Mouse (Mus musculus) lung, embryonic 16.5 days (tissue): ENCODE measurements around the gene Hoxa7. TPM values are rescaled to one million over a fixed set of nuclear protein-coding genes. Genes with fewer than 3 reads are reported as not detected.

Source experiments
- ATAC-seq: fragments of 200-750 bp; cut with Nextera tagmentation; 2 replicates; pipeline ENCODE4 v1.8.0; 2017; ENCODE audit warnings: low read depth, mild to moderate bottlenecking, moderate library complexity
- H3K27ac ChIP-seq: fragments of 300-500 bp; sonication (generic); 2 replicates; pipeline ENCODE4 v1.5.1; 2014; ENCODE audit warnings: mild to moderate bottlenecking, control low read depth, low read length
- H3K27me3 ChIP-seq: fragments of 300-500 bp; sonication (generic); 2 replicates; pipeline ENCODE4 v1.6.1; 2014; ENCODE audit warnings: low read depth, low read length, mixed read lengths; ENCODE audit not compliant: control insufficient read depth, insufficient read depth
- H3K36me3 ChIP-seq: fragments of 300-500 bp; sonication (generic); 2 replicates; pipeline ENCODE4 v1.6.1; 2014; ENCODE audit warnings: low read length; ENCODE audit not compliant: control insufficient read depth, insufficient read depth
- H3K4me1 ChIP-seq: fragments of 300-500 bp; sonication (generic); replicated peaks from 2 replicates; pipeline ENCODE4 v1.6.1; 2014; ENCODE audit warnings: low read length, mixed read lengths; ENCODE audit not compliant: control insufficient read depth, insufficient read depth
- H3K4me2 ChIP-seq: fragments of 300-500 bp; sonication (generic); 2 replicates; pipeline ENCODE4 v1.6.1; 2014; ENCODE audit warnings: low read depth, low read length, control low read depth
- H3K4me3 ChIP-seq: fragments of 300-500 bp; sonication (generic); 2 replicates; pipeline ENCODE4 v1.5.1; 2014; ENCODE audit warnings: mild to moderate bottlenecking, low read length, control low read depth
- H3K9ac ChIP-seq: fragments of 300-500 bp; sonication (generic); 2 replicates; pipeline ENCODE4 v1.6.1; 2014; ENCODE audit warnings: low read length, control low read depth
- H3K9me3 ChIP-seq: fragments of 300-500 bp; sonication (generic); 2 replicates; pipeline ENCODE4 v1.6.1; 2016; ENCODE audit warnings: low read length; ENCODE audit not compliant: control insufficient read depth
- WGBS: fragments of 180-500 bp; shearing (Covaris S2); extraction: QIAGEN DNeasy Blood & Tissue Kit; methylation state at CpG from one replicate; pipeline ENCODE4 v1.1.7; 2014; 5-methylcytosine and 5-hydroxymethylcytosine counted together
- polyA plus RNA-seq: library from polyadenylated mRNA; unstranded; fragments of >200 nt; fragmentation: Nextera tagmentation; extraction: Ambion mirVana; gene quantifications from 2 replicates; pipeline ENCODE4 v1.2.1, GENCODE M21; 2015

The Hoxa7 gene
- polyA plus RNA-seq, 1 experiment from 2014 or later = 5.8 TPM

- no peaks in the 10 kb centered on the region for H3K36me3 ChIP-seq
- peak overlapping the region; percentile 69 for H3K4me3 ChIP-seq
- H3K9me3 ChIP-seq = no peaks in the 10 kb centered on the region
- peak overlapping the region; percentile 30; the same call in 1 of the 2 replicates for H3K9ac ChIP-seq
- no peak overlapping the region for H3K27ac ChIP-seq
- H3K4me2 ChIP-seq = peak overlapping the region; percentile 97
- H3K27me3 ChIP-seq = peaks cover 93% of the 10 kb centered on the region
- ATAC-seq = no peak
- WGBS = 22% methylated on average over 21 of the region's 21 CpGs
- peaks cover 12% of the 10 kb centered on the region for H3K4me1 ChIP-seq
These were observed 485 bp upstream of the Hoxa7 start for GRCm38 (mm10) chr6:52221993-52222685.

- Histone ChIP-seq H3K9me3 (no peaks in the 10 kb centered on the region), H3K27me3 (peaks cover 93% of the 10 kb centered on the region), H3K27ac (no peak overlapping the region), H3K9ac (peak overlapping the region; percentile 79), H3K36me3 (no peaks in the 10 kb centered on the region), H3K4me2 (peak overlapping the region; percentile 97), H3K4me3 (peak overlapping the region; percentile 69), H3K4me1 (peaks cover 14% of the 10 kb centered on the region)
- ATAC-seq = no peak
- 26% methylated on average over 12 of the region's 12 CpGs for WGBS
These were observed 766 bp downstream of the Hoxa7 start for GRCm38 (mm10) chr6:52220865-52221310.

GRCm38 (mm10) chr6:52220003-52220864, 1.4 kb downstream of the Hoxa7 start:
- ATAC-seq = no peak
- Histone ChIP-seq H3K4me2 (no peak overlapping the region), H3K27ac (no peak overlapping the region), H3K4me3 (no peak overlapping the region), H3K9ac (no peak overlapping the region), H3K9me3 (no peaks in the 10 kb centered on the region), H3K27me3 (peaks cover 93% of the 10 kb centered on the region), H3K36me3 (no peaks in the 10 kb centered on the region), H3K4me1 (peaks cover 12% of the 10 kb centered on the region)
- 50% methylated on average over 32 of the region's 32 CpGs for WGBS

GRCm38 (mm10) chr6:52219234-52219942, 2.3 kb downstream of the Hoxa7 start:
- Histone ChIP-seq H3K4me3 (no peak overlapping the region), H3K9me3 (no peaks in the 10 kb centered on the region), H3K4me2 (no peak overlapping the region), H3K36me3 (no peaks in the 10 kb centered on the region), H3K27me3 (peaks cover 93% of the 10 kb centered on the region), H3K27ac (no peak overlapping the region), H3K4me1 (peaks cover 12% of the 10 kb centered on the region), H3K9ac (no peak overlapping the region)
- 57% methylated on average over 9 of the region's 9 CpGs for WGBS
- ATAC-seq = no peak

GRCm38 (mm10) chr6:52218643-52219215, 2.9 kb downstream of the Hoxa7 start:
- H3K27ac ChIP-seq = no peak overlapping the region
- H3K27me3 ChIP-seq = peaks cover 93% of the 10 kb centered on the region
- H3K36me3 ChIP-seq = no peaks in the 10 kb centered on the region
- H3K9ac ChIP-seq = no peak overlapping the region
- no peak overlapping the region for H3K4me3 ChIP-seq
- 25% methylated on average over 14 of the region's 14 CpGs for WGBS
- no peak for ATAC-seq
- no peaks in the 10 kb centered on the region for H3K9me3 ChIP-seq
- H3K4me2 ChIP-seq = no peak overlapping the region
- H3K4me1 ChIP-seq = peaks cover 12% of the 10 kb centered on the region

- H3K4me1 ChIP-seq = peaks cover 12% of the 10 kb centered on the region
- WGBS = 11% methylated on average over 23 of the region's 23 CpGs
These were observed 3.6 kb downstream of the Hoxa7 start for GRCm38 (mm10) chr6:52217895-52218642.

GRCm38 (mm10) chr6:52217459-52217768, 4.2 kb downstream of the Hoxa7 start:
- peaks cover 93% of the 10 kb centered on the region for H3K27me3 ChIP-seq
- 0% methylated on average over 25 of the region's 25 CpGs for WGBS

More at GRCm38 (mm10) chr6:52217895-52218642, 3.6 kb downstream of the Hoxa7 start:
- Histone ChIP-seq H3K4me2 (peak overlapping the region; percentile 62), H3K9me3 (no peaks in the 10 kb centered on the region), H3K36me3 (no peaks in the 10 kb centered on the region), H3K27me3 (peaks cover 93% of the 10 kb centered on the region), H3K9ac (peak overlapping the region; percentile 51), H3K4me3 (peak overlapping the region; percentile 54), H3K27ac (no peak overlapping the region)
- no peak; the same call in 1 of the 2 replicates for ATAC-seq

GRCm38 (mm10) chr6:52216691-52217458, 4.8 kb downstream of the Hoxa7 start:
- peak overlapping the region; percentile 62 for H3K4me2 ChIP-seq
- H3K36me3 ChIP-seq = no peaks in the 10 kb centered on the region
- H3K27me3 ChIP-seq = peaks cover 93% of the 10 kb centered on the region
- peaks cover 12% of the 10 kb centered on the region for H3K4me1 ChIP-seq
- H3K4me3 ChIP-seq = peak overlapping the region; percentile 54
- 2% methylated on average over 58 of the region's 60 CpGs for WGBS
- H3K9ac ChIP-seq = peak overlapping the region; percentile 56
- no peaks in the 10 kb centered on the region for H3K9me3 ChIP-seq
- no peak for ATAC-seq
- H3K27ac ChIP-seq = no peak overlapping the region

More at GRCm38 (mm10) chr6:52217459-52217768, 4.2 kb downstream of the Hoxa7 start:
- Histone ChIP-seq H3K27ac (no peak overlapping the region), H3K9me3 (no peaks in the 10 kb centered on the region), H3K36me3 (no peaks in the 10 kb centered on the region), H3K4me2 (peak overlapping the region; percentile 62), H3K9ac (peak overlapping the region; percentile 51), H3K4me3 (peak overlapping the region; percentile 54), H3K4me1 (peaks cover 12% of the 10 kb centered on the region)
- ATAC-seq = peak; percentile 59
